ENCODE assay signal across 16 mouse cellular contexts in genomic region chr14:8016276-8016675, GRCm38 (mm10). TPM values are rescaled to one million over a fixed set of nuclear protein-coding genes. Genes with fewer than 3 reads are reported as not detected.
DNase-seq lines count a peak whose midpoint lies in the region; ATAC-seq and TF ChIP-seq lines count a peak whose summit lies in the region.
"Had no signal": no experiment of that assay in that cellular context is flagged by ENCODE, and none has a peak within 500 bp of the region (broad histone marks: within the 10 kb centered on the region; RNA-seq: fewer than 3 reads in every experiment).

No protein-coding gene starts in this region.

- H3K27ac ChIP-seq in lung, postnatal 0 days (ENCODE audit: low read length): no peak overlapping the region
- peak overlapping the region; percentile 37 for H3K27ac ChIP-seq in kidney, adult 2 months (ENCODE audit: insufficient read depth, low read depth, low read length)
- H3K27ac ChIP-seq in liver, adult 2 months (replicated peaks; ENCODE audit: insufficient read depth, low read depth, low read length): peak overlapping the region; percentile 97
- H3K27ac ChIP-seq in stomach, postnatal 0 days (replicated peaks): peak overlapping the region; percentile 84
- H3K27ac ChIP-seq in forebrain, embryonic 15.5 days (replicated peaks): no peak overlapping the region
- H3K27ac ChIP-seq: embryonic facial prominence, embryonic 13.5 days had no signal

- no peak overlapping the region for H3K4me2 ChIP-seq in lung, postnatal 0 days (replicated peaks; ENCODE audit: low read depth, low read length)
- 0 out of 2 replicates have a peak overlapping the region, but pooled peaks have one; percentile 5 for H3K4me2 ChIP-seq in stomach, postnatal 0 days (replicated peaks; ENCODE audit: low read depth)
- H3K4me2 ChIP-seq in forebrain, embryonic 15.5 days (replicated peaks): no peak overlapping the region
- H3K4me2 ChIP-seq: embryonic facial prominence, embryonic 13.5 days had no signal

- no peak for TF ChIP-seq CTCF in lung, postnatal 0 days (IDR thresholded peaks at IDR 0.05)
- TF ChIP-seq CTCF in kidney, adult 2 months (conservative IDR thresholded peaks at IDR 0.05; ENCODE audit: insufficient read depth, insufficient read length, low read depth, low read length): no peak
- no peak for TF ChIP-seq CTCF in liver, adult 2 months (IDR thresholded peaks at IDR 0.05; ENCODE audit: low read depth, low read length)
- TF ChIP-seq CTCF in stomach, postnatal 0 days (IDR thresholded peaks at IDR 0.05; ENCODE audit: low read depth): no peak

- no peaks in the 10 kb centered on the region for H3K9me3 ChIP-seq in lung, postnatal 0 days (ENCODE audit: low read length)
- no peaks in the 10 kb centered on the region for H3K9me3 ChIP-seq in stomach, postnatal 0 days (ENCODE audit: control insufficient read depth, low read length)
- no peaks in the 10 kb centered on the region for H3K9me3 ChIP-seq in forebrain, embryonic 15.5 days
- H3K9me3 ChIP-seq: embryonic facial prominence, embryonic 13.5 days had no signal

- no peaks in the 10 kb centered on the region for H3K4me1 ChIP-seq in lung, postnatal 0 days (ENCODE audit: insufficient read depth, low read depth, low read length)
- H3K4me1 ChIP-seq in kidney, adult 2 months (ENCODE audit: control insufficient read depth, insufficient read depth, low read length): peaks cover 12% of the 10 kb centered on the region
- peaks cover 14% of the 10 kb centered on the region for H3K4me1 ChIP-seq in liver, adult 2 months (ENCODE audit: control insufficient read depth, insufficient read depth, low read length)
- 0 out of 2 replicates have a peak, but pooled peaks cover 2% of the 10 kb centered on the region for H3K4me1 ChIP-seq in stomach, postnatal 0 days (replicated peaks; ENCODE audit: control insufficient read depth, insufficient read depth)
- H3K4me1 ChIP-seq in forebrain, embryonic 15.5 days: no peaks in the 10 kb centered on the region

- H3K79me2 ChIP-seq in liver, adult 2 months (ENCODE audit: control insufficient read depth, insufficient read depth, low read length): peaks cover 13% of the 10 kb centered on the region; the same call in 1 of the 2 replicates

- H3K36me3 ChIP-seq in lung, postnatal 0 days (ENCODE audit: insufficient read depth, low read length): no peaks in the 10 kb centered on the region
- H3K36me3 ChIP-seq in kidney, adult 2 months (ENCODE audit: control insufficient read depth, insufficient read depth, low read length): no peaks in the 10 kb centered on the region
- H3K36me3 ChIP-seq in liver, adult 2 months (ENCODE audit: control insufficient read depth, insufficient read depth, low read length): no peaks in the 10 kb centered on the region
- no peaks in the 10 kb centered on the region for H3K36me3 ChIP-seq in stomach, postnatal 0 days (ENCODE audit: control insufficient read depth, insufficient read depth, low read length)
- H3K36me3 ChIP-seq in forebrain, embryonic 15.5 days: no peaks in the 10 kb centered on the region
- H3K36me3 ChIP-seq: embryonic facial prominence, embryonic 13.5 days had no signal

- WGBS in lung, postnatal 0 days: 66% methylated on average over 6 of the region's 6 CpGs
- WGBS in kidney, adult 2 months: 31% methylated on average over 6 of the region's 6 CpGs
- 17% methylated on average over 6 of the region's 6 CpGs for WGBS in liver, adult 2 months
- WGBS in stomach, postnatal 0 days: 66% methylated on average over 6 of the region's 6 CpGs
- 89% methylated on average over 6 of the region's 6 CpGs for WGBS in forebrain, embryonic 15.5 days

- H3K9ac ChIP-seq in lung, postnatal 0 days (replicated peaks; ENCODE audit: low read depth): no peak overlapping the region
- H3K9ac ChIP-seq in liver, adult 2 months (ENCODE audit: low read depth, low read length): no peak overlapping the region
- no peak overlapping the region for H3K9ac ChIP-seq in stomach, postnatal 0 days (ENCODE audit: low read length)
- no peak overlapping the region for H3K9ac ChIP-seq in forebrain, embryonic 15.5 days (replicated peaks)
- H3K9ac ChIP-seq: embryonic facial prominence, embryonic 13.5 days had no signal

- H3K27me3 ChIP-seq in lung, postnatal 0 days (replicated peaks; ENCODE audit: insufficient read depth, low read length): no peaks in the 10 kb centered on the region
- H3K27me3 ChIP-seq in kidney, adult 2 months (replicated peaks; ENCODE audit: control insufficient read depth, insufficient read depth, low read length): no peaks in the 10 kb centered on the region
- no peaks in the 10 kb centered on the region for H3K27me3 ChIP-seq in liver, adult 2 months (ENCODE audit: control insufficient read depth, insufficient read depth, low read length)
- H3K27me3 ChIP-seq in stomach, postnatal 0 days (ENCODE audit: control insufficient read depth, insufficient read depth, low read length): no peaks in the 10 kb centered on the region
- H3K27me3 ChIP-seq in forebrain, embryonic 15.5 days: no peaks in the 10 kb centered on the region
- H3K27me3 ChIP-seq: embryonic facial prominence, embryonic 13.5 days had no signal

- TF ChIP-seq EP300 in lung, postnatal 0 days (IDR thresholded peaks at IDR 0.05): no peak
- TF ChIP-seq EP300 in stomach, postnatal 0 days (optimal IDR thresholded peaks at IDR 0.05): no peak

- no peak; the same call in 1 of the 2 replicates for ATAC-seq in lung, postnatal 0 days
- ATAC-seq in stomach, postnatal 0 days (ENCODE audit: low FRiP score, low TSS enrichment): peak; percentile 95
- ATAC-seq in forebrain, embryonic 15.5 days (replicated peaks): no peak

- H3K4me3 ChIP-seq in lung, postnatal 0 days (ENCODE audit: low read depth, low read length): no peak overlapping the region
- no peak overlapping the region for H3K4me3 ChIP-seq in kidney, adult 2 months (ENCODE audit: insufficient read depth, low read depth, low read length)
- no peak overlapping the region for H3K4me3 ChIP-seq in liver, adult 2 months (ENCODE audit: insufficient read depth, low read depth, low read length)
- H3K4me3 ChIP-seq in stomach, postnatal 0 days (ENCODE audit: low read depth, low read length): no peak overlapping the region
- H3K4me3 ChIP-seq in forebrain, embryonic 15.5 days: no peak overlapping the region
- H3K4me3 ChIP-seq: embryonic facial prominence, embryonic 13.5 days had no signal

- no peak for TF ChIP-seq POLR2A in kidney, adult 2 months (IDR thresholded peaks at IDR 0.05; ENCODE audit: low read depth, low read length)
- no peak for TF ChIP-seq POLR2A in liver, adult 2 months (IDR thresholded peaks at IDR 0.05; ENCODE audit: extremely low read depth, insufficient read depth, low read length)

- peak; percentile 45 for DNase-seq in lung, postnatal 0 days (ENCODE audit: low spot score)
- DNase-seq in lung, postnatal 4 days: no peak
- peak; percentile 61 for DNase-seq in kidney, adult 2 months
- DNase-seq in liver, adult 2 months (ENCODE audit: extremely low read depth, low read depth, low spot score): peak; percentile 98
- peak; percentile 76 for DNase-seq in stomach, postnatal 0 days (ENCODE audit: low spot score)
- DNase-seq in adrenal gland, postnatal 25 days: no peak
- DNase-seq in thymus, postnatal 4 days: no peak
- DNase-seq: adrenal gland, postnatal 14 days; cerebellum, adult 11-12 months; heart, adult 18-20 months; spleen, adult 18-20 months; thymus, postnatal 25 days had no signal

RNA-seq across cellular contexts. Expression of gene Abhd6, which starts 13.6 kb away (rescaled TPM):
- 10.8 and 11.9 TPM in 2 replicates for polyA plus RNA-seq in lung, postnatal 0 days (2015; fragmentation: Nextera tagmentation; extraction: Ambion mirVana)
- 37.4 and 38.9 TPM in 2 replicates for polyA plus RNA-seq in kidney, adult 2 months (2012; rRNA removed)
- total RNA-seq in liver, adult 2 months (2014; rRNA removed): 17.4 and 29.2 TPM in 2 replicates
- 39.6 and 45.2 TPM in 2 replicates for polyA plus RNA-seq in liver, adult 2 months (2012; rRNA removed)
- 90.2 and 91.7 TPM in 2 replicates for polyA plus RNA-seq in stomach, postnatal 0 days (2015; fragmentation: Nextera tagmentation; extraction: Ambion mirVana)
- 33.0 and 33.6 TPM in 2 replicates for polyA plus RNA-seq in forebrain, embryonic 15.5 days (2015; fragmentation: Nextera tagmentation; extraction: Ambion mirVana)
- 90.3 and 96.4 TPM in 2 replicates for total RNA-seq in adrenal gland, postnatal 25 days (2021)

RNA-seq across cellular contexts. Expression of gene Dnase1l3, which starts 21.9 kb away (rescaled TPM):
- polyA plus RNA-seq in lung, postnatal 0 days (2015; fragmentation: Nextera tagmentation; extraction: Ambion mirVana): 0.02 and 0.07 TPM in 2 replicates
- polyA plus RNA-seq in kidney, adult 2 months (2012; rRNA removed): 0.37 and 3.0 TPM in 2 replicates
- total RNA-seq in liver, adult 2 months (2014; rRNA removed): 10.0 and 10.9 TPM in 2 replicates
- 20.5 and 24.3 TPM in 2 replicates for polyA plus RNA-seq in liver, adult 2 months (2012; rRNA removed)
- 3.7 and 3.8 TPM in 2 replicates for polyA plus RNA-seq in stomach, postnatal 0 days (2015; fragmentation: Nextera tagmentation; extraction: Ambion mirVana)
- polyA plus RNA-seq in forebrain, embryonic 15.5 days (2015; fragmentation: Nextera tagmentation; extraction: Ambion mirVana): 0.09 TPM in 2 replicates
- 0.33 and 0.39 TPM in 2 replicates for total RNA-seq in adrenal gland, postnatal 25 days (2021)
- total RNA-seq: hematopoietic stem cell, adult 5-6 weeks; layer of hippocampus, adult 8-10 months had no signal

RNA-seq across cellular contexts. Expression of gene Gm45521, which starts 59.2 kb away (rescaled TPM):
- polyA plus RNA-seq in lung, postnatal 0 days (2015; fragmentation: Nextera tagmentation; extraction: Ambion mirVana): not detected in 2 replicates
- polyA plus RNA-seq in kidney, adult 2 months (2012; rRNA removed): not detected in 2 replicates
- total RNA-seq in liver, adult 2 months (2014; rRNA removed): not detected in 2 replicates
- not detected in 2 replicates for polyA plus RNA-seq in liver, adult 2 months (2012; rRNA removed)
- polyA plus RNA-seq in stomach, postnatal 0 days (2015; fragmentation: Nextera tagmentation; extraction: Ambion mirVana): not detected in 2 replicates
- polyA plus RNA-seq in forebrain, embryonic 15.5 days (2015; fragmentation: Nextera tagmentation; extraction: Ambion mirVana): not detected in 2 replicates
- total RNA-seq in adrenal gland, postnatal 25 days (2021): not detected in 2 replicates
- total RNA-seq: adrenal gland, postnatal 14 days; heart, adult 18-20 months; hematopoietic stem cell, adult 5-6 weeks had no signal
- polyA plus RNA-seq: embryonic facial prominence, embryonic 13.5 days had no signal

Comparison
In these comparisons a context has a peak if more than half of its experiments do, and no peak if none do; other contexts are left out.
1. DNase-seq: peak in lung, postnatal 0 days (single experiment), kidney, adult 2 months (single experiment), liver, adult 2 months (single experiment) and stomach, postnatal 0 days (single experiment); none in lung, postnatal 4 days (0 of 2), adrenal gland, postnatal 25 days (single experiment) and thymus, postnatal 4 days (single experiment).
2. H3K27ac ChIP-seq: peak in kidney, adult 2 months (single experiment), liver, adult 2 months (single experiment) and stomach, postnatal 0 days (single experiment); none in lung, postnatal 0 days (single experiment) and forebrain, embryonic 15.5 days (single experiment).